33 mouse cellular contexts compared by ENCODE assay signal in genomic region chr16:55861104-55861503, GRCm38 (mm10). TPM values are rescaled to one million over a fixed set of nuclear protein-coding genes. Genes with fewer than 3 reads are reported as not detected.
A peak's percentile ranks its signal among the peaks of the same experiment; 100 is the strongest.
DNase-seq lines count a peak whose midpoint lies in the region; ATAC-seq and TF ChIP-seq lines count a peak whose summit lies in the region.
"Had no signal": no experiment of that assay in that cellular context is flagged by ENCODE, and none has a peak within 500 bp of the region (broad histone marks: within the 10 kb centered on the region; RNA-seq: fewer than 3 reads in every experiment).

No protein-coding gene starts in this region.

- H3K4me3 ChIP-seq in left cerebral cortex, adult 2 months: no peak overlapping the region
- H3K4me3 ChIP-seq in hindbrain, embryonic 11.5 days (ENCODE audit: low read depth, low read length): no peak overlapping the region
- H3K4me3 ChIP-seq: embryonic facial prominence, embryonic 10.5 days; embryonic facial prominence, embryonic 15.5 days; forebrain, embryonic 13.5 days; heart, embryonic 12.5 days; limb, embryonic 13.5 days; lung, embryonic 15.5 days; midbrain, embryonic 10.5 days; neural tube, embryonic 13.5 days; stomach, embryonic 15.5 days had no signal

- TF ChIP-seq CTCF in left cerebral cortex, adult 2 months (IDR thresholded peaks at IDR 0.05): no peak

- no peaks in the 10 kb centered on the region for H3K36me3 ChIP-seq in hindbrain, embryonic 11.5 days (ENCODE audit: control insufficient read depth, insufficient read depth, low read length)
- H3K36me3 ChIP-seq: embryonic facial prominence, embryonic 15.5 days; lung, embryonic 15.5 days; stomach, embryonic 15.5 days had no signal

- DNase-seq in layer of hippocampus, adult 9-11 months: peak; percentile 33
- DNase-seq in layer of hippocampus, postnatal 25 days (ENCODE audit: extremely low spot score in 1 of 2, low spot score in 1 of 2): no peak
- DNase-seq in right cerebral cortex, adult 2 months (ENCODE audit: low spot score in 2 of 2): peak; percentile 37 to 46
- DNase-seq in right cerebral cortex, postnatal 4 days: no peak
- DNase-seq in left cerebral cortex, adult 2 months (ENCODE audit: extremely low spot score in 1 of 2, low spot score in 2 of 2): no peak
- DNase-seq in hindbrain, embryonic 11.5 days (ENCODE audit: low spot score): no peak
- DNase-seq: adrenal gland, adult 2 months; adrenal gland, postnatal 36 days; B cell, adult 2 months; cerebellum, adult 8-10 months; cerebellum, postnatal 25 days; gastrocnemius, postnatal 25 days; heart, adult 18-20 months; heart, postnatal 4 days; kidney, adult 9 months; kidney, postnatal 10 days; thymus, adult 18-20 months; thymus, postnatal 25 days had no signal

- H3K9ac ChIP-seq in hindbrain, embryonic 11.5 days (ENCODE audit: low read depth, low read length): no peak overlapping the region
- H3K9ac ChIP-seq: embryonic facial prominence, embryonic 15.5 days; forebrain, embryonic 13.5 days; heart, embryonic 12.5 days; hindbrain, embryonic 14.5 days; limb, embryonic 13.5 days; lung, embryonic 15.5 days; neural tube, embryonic 13.5 days; stomach, embryonic 15.5 days had no signal

- intact Hi-C loops in left cerebral cortex, adult 2 months (cut with DNase I): no loop called here

- no peaks in the 10 kb centered on the region for H3K4me1 ChIP-seq in hindbrain, embryonic 11.5 days (replicated peaks; ENCODE audit: control insufficient read depth, insufficient read depth, low read length)
- H3K4me1 ChIP-seq: embryonic facial prominence, embryonic 10.5 days; embryonic facial prominence, embryonic 15.5 days; forebrain, embryonic 13.5 days; heart, embryonic 12.5 days; limb, embryonic 13.5 days; lung, embryonic 15.5 days; midbrain, embryonic 10.5 days; neural tube, embryonic 13.5 days; stomach, embryonic 15.5 days had no signal

- H3K27me3 ChIP-seq in hindbrain, embryonic 11.5 days (ENCODE audit: control insufficient read depth, insufficient read depth, low read length): no peaks in the 10 kb centered on the region
- H3K27me3 ChIP-seq: embryonic facial prominence, embryonic 15.5 days; forebrain, embryonic 13.5 days; heart, embryonic 12.5 days; limb, embryonic 13.5 days; lung, embryonic 15.5 days; neural tube, embryonic 13.5 days; stomach, embryonic 15.5 days had no signal

- H3K27ac ChIP-seq in left cerebral cortex, adult 2 months: peak overlapping the region; percentile 64
- H3K27ac ChIP-seq in hindbrain, embryonic 11.5 days (ENCODE audit: low read depth, low read length): no peak overlapping the region
- H3K27ac ChIP-seq: embryonic facial prominence, embryonic 10.5 days; embryonic facial prominence, embryonic 15.5 days; forebrain, embryonic 13.5 days; hindbrain, embryonic 14.5 days; limb, embryonic 13.5 days; lung, embryonic 15.5 days; midbrain, embryonic 10.5 days; neural tube, embryonic 13.5 days; stomach, embryonic 15.5 days had no signal

- no peak for ATAC-seq in hindbrain, embryonic 11.5 days (ENCODE audit: low FRiP score)
- ATAC-seq in monocyte, adult 5-6 weeks (replicated peaks; ENCODE audit: insufficient number of reproducible peaks, low FRiP score, low TSS enrichment, poor library complexity, severe bottlenecking): no peak
- ATAC-seq: activated CD4-positive, CD25-positive, alpha-beta regulatory T cell, adult 4 months; forebrain, embryonic 13.5 days; intestine, postnatal 0 days; midbrain, embryonic 16.5 days had no signal

- H3K4me2 ChIP-seq in hindbrain, embryonic 11.5 days (replicated peaks; ENCODE audit: low read depth, low read length): no peak overlapping the region
- H3K4me2 ChIP-seq: embryonic facial prominence, embryonic 15.5 days; forebrain, embryonic 13.5 days; heart, embryonic 12.5 days; hindbrain, embryonic 14.5 days; limb, embryonic 13.5 days; liver, embryonic 11.5 days; lung, embryonic 15.5 days; neural tube, embryonic 13.5 days; stomach, embryonic 15.5 days had no signal

- 92% methylated on average over 3 of the region's 3 CpGs for WGBS in hindbrain, embryonic 11.5 days

- no peaks in the 10 kb centered on the region for H3K9me3 ChIP-seq in hindbrain, embryonic 11.5 days (ENCODE audit: control insufficient read depth, low read length)
- H3K9me3 ChIP-seq: embryonic facial prominence, embryonic 10.5 days; embryonic facial prominence, embryonic 15.5 days; forebrain, embryonic 13.5 days; heart, embryonic 12.5 days; limb, embryonic 13.5 days; lung, embryonic 15.5 days; midbrain, embryonic 10.5 days; stomach, embryonic 15.5 days had no signal

RNA-seq across cellular contexts. Expression of gene Nfkbiz, which starts 22.4 kb away (rescaled TPM):
- 1 to 10 TPM; 5.2 to 5.8 TPM for total RNA-seq in layer of hippocampus, postnatal 25 days (2021)
- total RNA-seq in left cerebral cortex, adult 2 months (2021): 1 to 10 TPM; 4.8 to 5.3 TPM
- polyA plus RNA-seq in hindbrain, embryonic 11.5 days (2014; fragmentation: Nextera tagmentation; extraction: Ambion mirVana): 1.5 and 1.6 TPM in 2 replicates
- 280 to 361 TPM (median 306 TPM) in 3 replicates for total RNA-seq in monocyte, adult 5-6 weeks (2017)

RNA-seq across cellular contexts. Expression of gene Nxpe3, which starts 34.0 kb away (rescaled TPM):
- 10 to 100 TPM; 11.2 to 11.6 TPM for total RNA-seq in layer of hippocampus, postnatal 25 days (2021)
- 10 to 100 TPM in 1 of 2 experiments, 1 to 10 TPM in 1; 9.4 to 10.9 TPM for total RNA-seq in left cerebral cortex, adult 2 months (2021)
- polyA plus RNA-seq in hindbrain, embryonic 11.5 days (2014; fragmentation: Nextera tagmentation; extraction: Ambion mirVana): 1.0 and 1.1 TPM in 2 replicates
- 1.8 to 3.4 TPM (median 2.6 TPM) in 3 replicates for total RNA-seq in monocyte, adult 5-6 weeks (2017)

Comparison
In these comparisons a context has a peak if more than half of its experiments do, and no peak if none do; other contexts are left out.
1. DNase-seq: peak in layer of hippocampus, adult 9-11 months (single experiment) and right cerebral cortex, adult 2 months (2 of 2); none in layer of hippocampus, postnatal 25 days (0 of 2), right cerebral cortex, postnatal 4 days (single experiment), left cerebral cortex, adult 2 months (0 of 2) and hindbrain, embryonic 11.5 days (single experiment).
2. RNA of gene Nfkbiz, which starts 22.4 kb away (total RNA-seq): 280 to 361 TPM in monocyte, adult 5-6 weeks; 5.2 to 5.8 TPM in layer of hippocampus, postnatal 25 days and 4.8 to 5.3 TPM in left cerebral cortex, adult 2 months; every median in the first group is over 10 times any median in the second.